Mouse (Mus musculus) activated CD4-positive, CD25-positive, alpha-beta regulatory T cell (primary cell): Measurements from ENCODE around the gene Ctns. TPM values are rescaled to one million over a fixed set of nuclear protein-coding genes. Genes with fewer than 3 reads are reported as not detected.

Source experiments
- polyA plus RNA-seq, 2 experiments: library from polyadenylated mRNA; unstranded; fragments of 100-300 nt; shearing (Covaris generic); gene quantifications; one replicate each; pipeline ENCODE4 v1.2.1; 2017

The Ctns gene
- 10 to 100 TPM; 11.4 to 11.7 TPM for polyA plus RNA-seq

GRCm38 (mm10) chr11:73198603-73199229 is at the start of gene Ctns:
Gene Ctns (minus strand): TSS chr11:73199042.

GRCm38 (mm10) chr11:73233992-73234391 is 35.1 kb upstream of the Ctns start, which contains the start of gene Trpv1:
Gene Trpv1 (plus strand): TSS chr11:73234292.

GRCm38 (mm10) chr11:73199230-73199712 is 429 bp upstream of the Ctns start, which contains the start of gene Shpk:
Gene Shpk (plus strand): TSS chr11:73199460.

GRCm38 (mm10) chr11:73176608-73177508 is 22.0 kb downstream of the Ctns start, which contains the start of the genes Emc6 and Tax1bp3:
Gene Emc6 (minus strand): TSS chr11:73177037.
Gene Tax1bp3 (plus strand): TSS chr11:73177083.

GRCm38 (mm10) chr11:73159957-73160810 is 38.7 kb downstream of the Ctns start, which contains the start of gene P2rx5:
Gene P2rx5 (plus strand): TSS chr11:73160421.

GRCm38 (mm10) chr11:73137591-73138501 is 61.0 kb downstream of the Ctns start, which contains the start of gene Haspin:
Gene Haspin (minus strand): TSS chr11:73138294.

Other genes with a start within 250 kb of the Ctns start
- gene Atp2a3, start 237.9 kb downstream of the Ctns start, polyA plus RNA-seq = 100 to 1,000 TPM; 191 to 312 TPM
- gene P2rx1, start 199.9 kb downstream of the Ctns start, polyA plus RNA-seq = under 1 TPM in 1 of 2 experiments, not detected in 1; 0.79 TPM
- gene Camkk1, start 180.0 kb downstream of the Ctns start, polyA plus RNA-seq = 1 to 10 TPM; 4.3 to 6.2 TPM
- gene Ncbp3, start 151.3 kb downstream of the Ctns start, polyA plus RNA-seq = 10 to 100 TPM; 14.9 to 18.5 TPM
- 100 to 1,000 TPM in 1 of 2 experiments, 10 to 100 TPM in 1; 37.2 to 255 TPM for gene Itgae, start 108.5 kb downstream of the Ctns start, polyA plus RNA-seq
- gene Haspin, start 60.7 kb downstream of the Ctns start, polyA plus RNA-seq = 10 to 100 TPM; 14.4 to 20.1 TPM
- gene P2rx5, start 38.6 kb downstream of the Ctns start, polyA plus RNA-seq = under 1 TPM; 0.19 to 0.61 TPM
- 100 to 1,000 TPM in 1 of 2 experiments, 10 to 100 TPM in 1; 60.0 to 102 TPM for gene Emc6, start 22.0 kb downstream of the Ctns start, polyA plus RNA-seq
- 10 to 100 TPM; 29.9 to 32.4 TPM for gene Tax1bp3, start 22.0 kb downstream of the Ctns start, polyA plus RNA-seq
- 1 to 10 TPM; 6.0 to 7.6 TPM for gene Shpk, start 418 bp upstream of the Ctns start, polyA plus RNA-seq
- gene Trpv1, start 35.2 kb upstream of the Ctns start, polyA plus RNA-seq = not detected
- gene Trpv3, start 68.3 kb upstream of the Ctns start, polyA plus RNA-seq = under 1 TPM in 1 of 2 experiments, not detected in 1; 0.05 TPM
- gene Aspa, start 130.6 kb upstream of the Ctns start, polyA plus RNA-seq = under 1 TPM in 1 of 2 experiments, not detected in 1; 0.16 TPM
- gene Gm49340, start 130.7 kb upstream of the Ctns start, polyA plus RNA-seq = not detected
- gene Spata22, start 130.7 kb upstream of the Ctns start, polyA plus RNA-seq = not detected
- under 1 TPM in 1 of 2 experiments, not detected in 1; 0.07 TPM for gene Olfr20, start 151.7 kb upstream of the Ctns start, polyA plus RNA-seq
- not detected for gene Olfr376, start 172.2 kb upstream of the Ctns start, polyA plus RNA-seq
- gene Olfr1, start 200.6 kb upstream of the Ctns start, polyA plus RNA-seq = not detected
- not detected for gene Olfr378, start 229.4 kb upstream of the Ctns start, polyA plus RNA-seq